Mouse (Mus musculus) embryonic facial prominence, embryonic 12.5 days (tissue): ENCODE measurements around the gene Gm5901. TPM values are rescaled to one million over a fixed set of nuclear protein-coding genes. Genes with fewer than 3 reads are reported as not detected.
A peak's percentile ranks its signal among the peaks of the same experiment; 100 is the strongest.
"Not testable (repeated sequence)": the region's sequence is repeated elsewhere in the genome, so short reads cannot be mapped to it uniquely, and the experiment has no call there.

Experiments used
- ATAC-seq: fragments of 200-750 bp; cut with Nextera tagmentation; 2 replicates; pipeline ENCODE4 v1.8.0; 2017; ENCODE audit not compliant: insufficient number of reproducible peaks, insufficient read depth, low FRiP score, low TSS enrichment
- H3K27ac ChIP-seq: fragments of 300-500 bp; sonication (generic); 2 replicates; pipeline ENCODE4 v1.5.1; 2016; ENCODE audit warnings: mild to moderate bottlenecking
- H3K27me3 ChIP-seq: fragments of 300-500 bp; sonication (generic); 2 replicates; pipeline ENCODE4 v1.6.1; 2016; ENCODE audit warnings: mild to moderate bottlenecking, moderate library complexity
- H3K36me3 ChIP-seq: fragments of 300-500 bp; sonication (generic); 2 replicates; pipeline ENCODE4 v1.6.1; 2016; ENCODE audit warnings: mild to moderate bottlenecking
- H3K4me1 ChIP-seq: fragments of 300-500 bp; sonication (generic); 2 replicates; pipeline ENCODE4 v1.6.1; 2016
- H3K4me2 ChIP-seq: fragments of 300-500 bp; sonication (generic); replicated peaks from 2 replicates; pipeline ENCODE4 v1.6.1; 2016; ENCODE audit warnings: mild to moderate bottlenecking, moderate library complexity
- H3K4me3 ChIP-seq: fragments of 300-500 bp; sonication (generic); 2 replicates; pipeline ENCODE4 v1.5.1; 2016; ENCODE audit warnings: mild to moderate bottlenecking
- H3K9ac ChIP-seq: fragments of 300-500 bp; sonication (generic); 2 replicates; pipeline ENCODE4 v1.6.1; 2016; ENCODE audit warnings: mild to moderate bottlenecking, moderate library complexity
- H3K9me3 ChIP-seq: fragments of 300-500 bp; sonication (generic); 2 replicates; pipeline ENCODE4 v1.6.1; 2016; ENCODE audit warnings: mild to moderate bottlenecking, moderate library complexity
- WGBS: fragments of 180-500 bp; shearing (Covaris S2); methylation state at CpG from one replicate; pipeline ENCODE4 v1.1.7; 2016; 5-methylcytosine and 5-hydroxymethylcytosine counted together
- polyA plus RNA-seq: library from polyadenylated mRNA; unstranded; fragments of >200 nt; fragmentation: Nextera tagmentation; extraction: Ambion mirVana; gene quantifications from 2 replicates; pipeline ENCODE4 v1.2.1, GENCODE M21; 2016

The Gm5901 gene
- not detected in 2 replicates for polyA plus RNA-seq

DNA sequence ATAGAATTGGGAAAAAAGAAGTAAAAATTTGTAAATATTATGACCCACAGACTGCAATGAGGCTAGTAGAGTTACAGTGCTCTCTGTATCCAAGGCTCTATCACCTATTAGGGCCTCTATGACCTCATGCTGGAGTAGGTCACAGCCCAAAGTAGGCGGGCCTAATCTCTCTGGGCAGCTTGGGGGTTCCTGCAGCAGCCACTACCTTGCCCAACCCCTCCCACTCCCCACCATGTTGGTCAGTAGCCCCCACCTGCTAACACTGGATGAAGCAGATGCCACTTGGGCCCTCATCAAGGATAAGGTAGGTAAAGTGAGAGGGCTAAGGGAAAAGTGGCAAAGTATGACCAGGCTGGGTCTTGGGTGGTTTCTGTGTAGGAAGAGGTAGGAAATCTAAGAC, at the start of gene Gm5901:
Gene Gm5901 (plus strand): TSS at position 173 of the 400 bp plus-strand sequence.
- no peak for ATAC-seq
- H3K27me3 ChIP-seq: no peaks in the 10 kb centered on the region
- WGBS: 100% methylated on average over 1 of the region's 1 CpGs
- H3K27ac ChIP-seq: no peak within 1 kb of the TSS
- no peak within 1 kb of the TSS for H3K9ac ChIP-seq
- no peak within 1 kb of the TSS for H3K4me2 ChIP-seq
- no peaks in the 10 kb centered on the region for H3K4me1 ChIP-seq
- H3K9me3 ChIP-seq: no peaks in the 10 kb centered on the region
- H3K36me3 ChIP-seq: peaks cover 41% of the 10 kb centered on the region
- H3K4me3 ChIP-seq: no peak within 1 kb of the TSS

GRCm38 (mm10) chr7:105325302-105325701, 49.5 kb upstream of the Gm5901 start:
- Histone ChIP-seq H3K36me3 (no peaks in the 10 kb centered on the region), H3K27me3 (no peaks in the 10 kb centered on the region), H3K4me1 (no peaks in the 10 kb centered on the region), H3K9me3 (no peaks in the 10 kb centered on the region), H3K4me3 (no peak overlapping the region), H3K4me2 (no peak overlapping the region), H3K27ac (no peak overlapping the region), H3K9ac (no peak overlapping the region)
- WGBS: 77% methylated on average over 2 of the region's 2 CpGs
- ATAC-seq: no peak

DNA sequence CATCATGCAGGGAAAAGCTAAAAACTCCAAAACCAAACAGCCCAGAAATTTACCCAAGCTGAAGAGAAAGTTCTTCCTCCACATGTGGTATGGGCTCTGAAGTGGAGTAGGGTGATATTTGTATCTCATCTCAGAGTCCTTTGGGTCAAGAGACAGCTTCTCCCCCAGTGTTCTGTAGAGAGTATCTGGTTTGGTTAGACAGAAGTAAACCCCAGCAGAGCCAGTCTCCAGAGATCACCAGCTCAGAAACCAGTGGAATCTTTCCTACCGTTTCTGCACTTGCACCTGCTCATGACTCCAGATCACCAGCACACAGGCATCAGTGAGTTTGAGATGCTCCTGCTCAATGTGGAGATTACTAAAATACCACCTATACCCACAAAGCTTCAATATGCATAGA, 40.8 kb upstream of the Gm5901 start, which contains the start of gene Olfr690:
Gene Olfr690 (minus strand): TSS at position 101 of the 400 bp plus-strand sequence.
- Histone ChIP-seq H3K27me3 (no peaks in the 10 kb centered on the region), H3K4me3 (no peak within 1 kb of the TSS), H3K36me3 (no peaks in the 10 kb centered on the region), H3K9ac (no peak within 1 kb of the TSS), H3K27ac (no peak within 1 kb of the TSS), H3K4me1 (no peaks in the 10 kb centered on the region), H3K4me2 (no peak within 1 kb of the TSS), H3K9me3 (no peaks in the 10 kb centered on the region)
- 62% methylated on average over 1 of the region's 1 CpGs for WGBS
- ATAC-seq: no peak

DNA sequence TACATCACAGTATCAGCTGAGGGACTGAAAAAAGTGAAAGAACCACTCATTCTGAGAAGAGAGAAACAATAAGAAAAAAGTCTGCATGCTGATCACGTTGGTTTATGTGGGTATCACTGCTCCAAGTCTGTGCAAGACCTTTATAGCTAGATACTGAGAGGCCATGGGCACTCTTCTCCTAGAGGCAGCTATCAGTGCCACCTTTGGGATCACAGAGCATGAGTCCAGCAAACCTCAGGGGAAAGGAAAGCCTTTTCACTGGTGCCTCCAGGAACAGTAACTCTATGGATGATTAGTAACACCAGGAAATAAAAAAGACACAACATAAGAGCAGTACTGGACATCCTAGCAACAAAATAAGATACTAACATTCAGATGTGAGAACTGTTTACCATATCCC, 32.7 kb upstream of the Gm5901 start, which contains the start of gene Olfr691:
Gene Olfr691 (minus strand): TSS at position 101 of the 400 bp plus-strand sequence.
- ATAC-seq: no peak
- Histone ChIP-seq H3K27me3 (no peaks in the 10 kb centered on the region), H3K9ac (no peak within 1 kb of the TSS), H3K4me1 (no peaks in the 10 kb centered on the region), H3K27ac (no peak within 1 kb of the TSS), H3K36me3 (no peaks in the 10 kb centered on the region), H3K4me3 (no peak within 1 kb of the TSS), H3K9me3 (no peaks in the 10 kb centered on the region), H3K4me2 (no peak within 1 kb of the TSS)
- WGBS: 49% methylated on average over 1 of the region's 1 CpGs

- no peaks in the 10 kb centered on the region for H3K9me3 ChIP-seq
- no peak for ATAC-seq
- no peak overlapping the region for H3K27ac ChIP-seq
These were observed 32.1 kb upstream of the Gm5901 start for GRCm38 (mm10) chr7:105342752-105343151.

GRCm38 (mm10) chr7:105356064-105356463, 18.8 kb upstream of the Gm5901 start:
- H3K4me2 ChIP-seq, H3K9ac ChIP-seq, ATAC-seq, H3K27ac ChIP-seq, H3K4me3 ChIP-seq, H3K9me3 ChIP-seq, H3K27me3 ChIP-seq, H3K36me3 ChIP-seq, H3K4me1 ChIP-seq: not testable (repeated sequence)
- no CpG with 5 or more reads among the region's 5 CpGs for WGBS

More at GRCm38 (mm10) chr7:105342752-105343151, 32.1 kb upstream of the Gm5901 start:
- Histone ChIP-seq H3K27me3 (no peaks in the 10 kb centered on the region), H3K36me3 (no peaks in the 10 kb centered on the region), H3K4me3 (no peak overlapping the region), H3K4me2 (no peak overlapping the region), H3K4me1 (no peaks in the 10 kb centered on the region), H3K9ac (no peak overlapping the region)
- WGBS: 75% methylated on average over 2 of the region's 2 CpGs

DNA sequence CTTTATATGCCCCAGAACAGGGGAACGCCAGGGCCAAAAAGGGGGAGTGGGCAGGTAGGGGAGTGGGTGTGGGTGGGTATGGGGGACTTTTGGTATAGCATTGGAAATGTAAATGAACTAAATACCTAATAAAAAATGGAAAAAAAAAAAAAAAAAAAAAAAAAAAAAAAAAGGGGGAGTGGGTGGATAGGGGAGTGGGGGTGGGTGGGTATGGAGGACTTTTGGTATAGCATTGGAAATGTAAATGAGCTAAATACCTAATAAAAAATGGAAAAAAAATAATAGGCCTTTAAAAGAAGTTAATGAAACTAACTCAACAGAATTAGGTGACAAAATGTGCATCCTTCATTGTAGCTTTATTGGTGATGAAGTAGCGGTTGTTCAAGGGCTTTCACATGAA, 18.4 kb upstream of the Gm5901 start:
- not testable (repeated sequence) for H3K27me3 ChIP-seq, H3K9me3 ChIP-seq, H3K36me3 ChIP-seq, H3K4me1 ChIP-seq, H3K4me3 ChIP-seq, H3K27ac ChIP-seq, H3K9ac ChIP-seq, H3K4me2 ChIP-seq
- 0 out of 2 replicates have a peak, but pooled peaks have one; percentile 67 for ATAC-seq
- WGBS: 92% methylated on average over 1 of the region's 2 CpGs

GRCm38 (mm10) chr7:105361713-105362112, 13.1 kb upstream of the Gm5901 start:
- no peak for ATAC-seq
- Histone ChIP-seq H3K9ac (no peak overlapping the region), H3K4me2 (no peak overlapping the region), H3K9me3 (no peaks in the 10 kb centered on the region), H3K27ac (no peak overlapping the region), H3K27me3 (no peaks in the 10 kb centered on the region), H3K4me1 (no peaks in the 10 kb centered on the region), H3K4me3 (no peak overlapping the region), H3K36me3 (no peaks in the 10 kb centered on the region)
- WGBS: 88% methylated on average over 2 of the region's 2 CpGs

DNA sequence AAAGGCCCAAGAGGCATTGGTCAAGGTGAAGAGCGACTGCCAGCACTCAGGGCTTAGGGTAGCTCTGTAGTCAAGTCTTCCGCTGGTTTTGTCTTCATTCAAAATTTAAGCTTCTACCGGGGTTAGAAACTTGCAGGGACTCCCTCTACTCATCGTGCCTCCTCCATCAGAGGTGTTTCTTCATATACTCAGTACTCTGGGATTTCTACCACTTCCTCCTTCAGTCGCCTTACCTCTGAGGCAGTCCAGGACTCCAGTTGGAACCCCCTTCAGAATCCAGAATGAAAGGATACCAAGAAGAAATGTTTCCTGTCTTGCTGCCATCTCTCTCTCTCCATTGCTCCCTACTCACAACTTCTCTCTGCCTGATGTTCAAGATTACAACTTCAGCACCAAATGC, 7.6 kb upstream of the Gm5901 start:
- no peaks in the 10 kb centered on the region for H3K9me3 ChIP-seq
- whole genome bisulfite sequencing: 85% methylated on average over 5 of the region's 5 CpGs
- H3K4me2 ChIP-seq: no peak overlapping the region
- H3K27ac ChIP-seq: no peak overlapping the region
- no peak overlapping the region for H3K4me3 ChIP-seq
- ATAC-seq: no peak
- H3K4me1 ChIP-seq: no peaks in the 10 kb centered on the region
- no peaks in the 10 kb centered on the region for H3K27me3 ChIP-seq
- H3K9ac ChIP-seq: no peak overlapping the region
- H3K36me3 ChIP-seq: no peaks in the 10 kb centered on the region

DNA sequence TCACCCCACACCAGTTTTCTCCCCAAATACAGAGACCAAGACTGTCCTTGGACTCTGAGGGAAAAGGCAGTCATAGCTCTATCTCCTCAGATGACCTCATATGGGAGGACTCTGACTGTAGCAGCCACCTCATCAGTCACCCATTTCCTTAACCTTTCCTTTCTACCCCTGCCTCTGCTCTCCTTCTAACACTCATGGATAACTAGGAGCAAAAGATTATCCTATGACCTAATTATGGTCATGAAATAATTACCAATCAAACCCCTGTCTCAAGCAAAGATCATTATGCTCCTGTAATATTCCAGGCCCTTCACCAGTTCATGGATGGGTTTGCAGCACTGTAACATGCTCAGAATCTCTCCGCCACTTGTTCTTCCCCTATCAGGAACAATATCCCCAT, 6.9 kb upstream of the Gm5901 start, which contains the start of gene Olfr692:
Gene Olfr692 (plus strand): TSS at position 301 of the 400 bp plus-strand sequence.
- WGBS: 88% methylated on average over 1 of the region's 1 CpGs
- H3K36me3 ChIP-seq: no peaks in the 10 kb centered on the region
- no peaks in the 10 kb centered on the region for H3K27me3 ChIP-seq
- H3K4me2 ChIP-seq: no peak within 1 kb of the TSS
- no peaks in the 10 kb centered on the region for H3K4me1 ChIP-seq
- H3K4me3 ChIP-seq: no peak within 1 kb of the TSS
- H3K9me3 ChIP-seq: no peaks in the 10 kb centered on the region
- ATAC-seq: no peak
- H3K27ac ChIP-seq: no peak within 1 kb of the TSS
- no peak within 1 kb of the TSS for H3K9ac ChIP-seq

GRCm38 (mm10) chr7:105368521-105368920, 6.3 kb upstream of the Gm5901 start:
- no peak overlapping the region for H3K4me3 ChIP-seq
- H3K4me2 ChIP-seq: no peak overlapping the region
- no peaks in the 10 kb centered on the region for H3K4me1 ChIP-seq
- H3K27ac ChIP-seq: no peak overlapping the region
- no peaks in the 10 kb centered on the region for H3K27me3 ChIP-seq
- peaks cover 4% of the 10 kb centered on the region; the same call in 1 of the 2 replicates for H3K36me3 ChIP-seq
- ATAC-seq: peak; percentile 47; the same call in 1 of the 2 replicates
- no peaks in the 10 kb centered on the region for H3K9me3 ChIP-seq
- 94% methylated on average over 4 of the region's 4 CpGs for WGBS
- no peak overlapping the region for H3K9ac ChIP-seq

- no peaks in the 10 kb centered on the region for H3K27me3 ChIP-seq
- WGBS: 83% methylated on average over 1 of the region's 1 CpGs
- no peak for ATAC-seq
- peaks cover 21% of the 10 kb centered on the region for H3K36me3 ChIP-seq
- no peaks in the 10 kb centered on the region for H3K4me1 ChIP-seq
- H3K9me3 ChIP-seq: no peaks in the 10 kb centered on the region
- no peak overlapping the region for H3K4me3 ChIP-seq
- H3K9ac ChIP-seq: no peak overlapping the region
- H3K4me2 ChIP-seq: no peak overlapping the region
- H3K27ac ChIP-seq: no peak overlapping the region
These were observed 1.9 kb upstream of the Gm5901 start for GRCm38 (mm10) chr7:105372912-105373311.
